Comparison of ENCODE assay signal across 8 mouse cellular contexts in genomic region chr15:89591723-89592455, GRCm38 (mm10). TPM values are rescaled to one million over a fixed set of nuclear protein-coding genes. Genes with fewer than 3 reads are reported as not detected.
DNase-seq lines count a peak whose midpoint lies in the region; ATAC-seq and TF ChIP-seq lines count a peak whose summit lies in the region.

Gene Rabl2, minus strand, starts transcription at chr15:89591923.

- peak within 1 kb of the TSS; percentile 50 to 75 (median 57) for H3K4me3 ChIP-seq in CH12.LX (replicated peaks in 1 of 3; ENCODE audit: low read depth in 2 of 3, low read length in 2 of 3, poor library complexity in 1 of 3)
- H3K4me3 ChIP-seq in forebrain, embryonic 11.5 days (ENCODE audit: low read depth, low read length) = peak within 1 kb of the TSS; percentile 76
- H3K4me3 ChIP-seq in heart, embryonic 16.5 days (ENCODE audit: low read length) = peak within 1 kb of the TSS; percentile 79
- peak within 1 kb of the TSS; percentile 72 for H3K4me3 ChIP-seq in liver, embryonic 15.5 days (replicated peaks)
- H3K4me3 ChIP-seq in neural tube, embryonic 12.5 days = peak within 1 kb of the TSS; percentile 69

- WGBS in forebrain, embryonic 11.5 days = under 1% methylated on average over 35 of the region's 35 CpGs
- WGBS in heart, embryonic 16.5 days = under 1% methylated on average over 35 of the region's 35 CpGs
- WGBS in liver, embryonic 15.5 days (ENCODE audit: insufficient replicate concordance) = under 1% methylated on average over 35 of the region's 35 CpGs
- WGBS in neural tube, embryonic 12.5 days = 1% methylated on average over 35 of the region's 35 CpGs

- TF ChIP-seq POLR2A in CH12.LX (IDR thresholded peaks at IDR 0.05; ENCODE audit: low read depth, low read length) = peak; percentile 61; the same call in 1 of the 2 replicates

- dilution Hi-C loops in CH12.LX (cut with MboI; ENCODE audit: extremely low pct_ligation_motif_present, extremely low pct_unique_long_range_greater_than_20kb, low sequenced_read_pairs) = no loop called here

- H3K27me3 ChIP-seq in CH12.LX (replicated peaks) = peaks cover 23% of the 10 kb centered on the region
- no peaks in the 10 kb centered on the region for H3K27me3 ChIP-seq in forebrain, embryonic 11.5 days (ENCODE audit: control insufficient read depth, insufficient read depth, low read length)
- H3K27me3 ChIP-seq in heart, embryonic 16.5 days (ENCODE audit: control insufficient read depth, insufficient read depth, low read length) = no peaks in the 10 kb centered on the region
- H3K27me3 ChIP-seq in liver, embryonic 15.5 days = 0 out of 2 replicates have a peak, but pooled peaks cover 6% of the 10 kb centered on the region
- H3K27me3 ChIP-seq in neural tube, embryonic 12.5 days (replicated peaks) = no peaks in the 10 kb centered on the region

- H3K9ac ChIP-seq in CH12.LX (ENCODE audit: insufficient read depth, low read depth) = peak within 1 kb of the TSS; percentile 40
- H3K9ac ChIP-seq in forebrain, embryonic 11.5 days (ENCODE audit: low read length) = peak within 1 kb of the TSS; percentile 71
- H3K9ac ChIP-seq in heart, embryonic 16.5 days (ENCODE audit: low read length) = peak within 1 kb of the TSS; percentile 84
- H3K9ac ChIP-seq in liver, embryonic 15.5 days = peak within 1 kb of the TSS; percentile 53; the same call in 1 of the 2 replicates
- peak within 1 kb of the TSS; percentile 75 for H3K9ac ChIP-seq in neural tube, embryonic 12.5 days

- TF ChIP-seq RAD21 in CH12.LX (IDR thresholded peaks at IDR 0.05; ENCODE audit: low read depth, low read length) = no peak

- peak; percentile 67 for DNase-seq in CH12.LX (ENCODE audit: extremely low read depth)
- DNase-seq in c-Kit-positive CD71-positive TER-119-negative erythroid progenitor cells, embryonic 14.5 days (ENCODE audit: low read depth) = peak; percentile 70
- DNase-seq in forebrain, embryonic 11.5 days (ENCODE audit: low spot score) = peak; percentile 96
- DNase-seq in kidney, postnatal 36 days = peak; percentile 88 to 94
- DNase-seq in telencephalon, adult 2 months (ENCODE audit: low read depth, low spot score) = peak; percentile 73

- no peak within 1 kb of the TSS for H3K27ac ChIP-seq in CH12.LX (ENCODE audit: insufficient read depth, low read depth)
- peak within 1 kb of the TSS; percentile 62 for H3K27ac ChIP-seq in forebrain, embryonic 11.5 days (ENCODE audit: low read depth, low read length)
- H3K27ac ChIP-seq in heart, embryonic 16.5 days (ENCODE audit: low read length) = peak within 1 kb of the TSS; percentile 7; the same call in 1 of the 2 replicates
- H3K27ac ChIP-seq in liver, embryonic 15.5 days (replicated peaks) = no peak within 1 kb of the TSS
- peak within 1 kb of the TSS; percentile 80; the same call in 1 of the 2 replicates for H3K27ac ChIP-seq in neural tube, embryonic 12.5 days

- no peaks in the 10 kb centered on the region; a peak in 1 of 4 replicates for H3K4me1 ChIP-seq in CH12.LX (ENCODE audit: control insufficient read depth in 1 of 2, insufficient read depth in 2 of 2)
- H3K4me1 ChIP-seq in forebrain, embryonic 11.5 days (replicated peaks; ENCODE audit: control insufficient read depth, insufficient read depth, low read length) = no peaks in the 10 kb centered on the region
- H3K4me1 ChIP-seq in heart, embryonic 16.5 days (ENCODE audit: control insufficient read depth, insufficient read depth, low read length) = peaks cover 5% of the 10 kb centered on the region; the same call in 1 of the 2 replicates
- peaks cover 7% of the 10 kb centered on the region for H3K4me1 ChIP-seq in liver, embryonic 15.5 days (replicated peaks)
- H3K4me1 ChIP-seq in neural tube, embryonic 12.5 days = peaks cover 14% of the 10 kb centered on the region

- ATAC-seq in forebrain, embryonic 11.5 days (replicated peaks; ENCODE audit: low FRiP score) = peak; percentile 96
- ATAC-seq in heart, embryonic 16.5 days (replicated peaks; ENCODE audit: extremely low read depth, insufficient read depth, low FRiP score) = peak; percentile 96
- ATAC-seq in liver, embryonic 15.5 days (ENCODE audit: insufficient read depth) = peak; percentile 92
- ATAC-seq in neural tube, embryonic 12.5 days (ENCODE audit: low FRiP score, low read depth) = peak; percentile 97

- TF ChIP-seq CTCF in CH12.LX (conservative IDR thresholded peaks at IDR 0.05 in 1 of 2, IDR thresholded peaks at IDR 0.05 in 1 of 2; ENCODE audit: low read depth in 2 of 2, low read length in 2 of 2) = no peak

- H3K4me2 ChIP-seq in CH12.LX (ENCODE audit: insufficient read depth, low read depth, poor library complexity, severe bottlenecking) = peak within 1 kb of the TSS; percentile 72
- peak within 1 kb of the TSS; percentile 70 for H3K4me2 ChIP-seq in forebrain, embryonic 11.5 days (ENCODE audit: low read depth, low read length, severe bottlenecking)
- peak within 1 kb of the TSS; percentile 82 for H3K4me2 ChIP-seq in heart, embryonic 16.5 days (ENCODE audit: low read depth, low read length)
- peak within 1 kb of the TSS; percentile 68 for H3K4me2 ChIP-seq in liver, embryonic 15.5 days
- peak within 1 kb of the TSS; percentile 80 for H3K4me2 ChIP-seq in neural tube, embryonic 12.5 days (replicated peaks)

- in situ Hi-C loops in CH12.LX (cut with MboI; ENCODE audit: low pct_ligation_motif_present, low pct_unique_long_range_greater_than_20kb, low sequenced_read_pairs) = no loop called here

- no peaks in the 10 kb centered on the region for H3K9me3 ChIP-seq in CH12.LX (replicated peaks; ENCODE audit: low read length)
- no peaks in the 10 kb centered on the region for H3K9me3 ChIP-seq in forebrain, embryonic 11.5 days (ENCODE audit: control insufficient read depth, low read length)
- no peaks in the 10 kb centered on the region for H3K9me3 ChIP-seq in heart, embryonic 16.5 days (replicated peaks; ENCODE audit: control insufficient read depth, low read length)
- H3K9me3 ChIP-seq in liver, embryonic 15.5 days (replicated peaks) = no peaks in the 10 kb centered on the region
- H3K9me3 ChIP-seq in neural tube, embryonic 12.5 days = no peaks in the 10 kb centered on the region

- no peaks in the 10 kb centered on the region for H3K36me3 ChIP-seq in CH12.LX (replicated peaks in 1 of 2; ENCODE audit: control insufficient read depth in 1 of 2, insufficient read depth in 1 of 2, low read length in 1 of 2)
- no peaks in the 10 kb centered on the region for H3K36me3 ChIP-seq in forebrain, embryonic 11.5 days (ENCODE audit: control insufficient read depth, insufficient read depth, low read length)
- no peaks in the 10 kb centered on the region for H3K36me3 ChIP-seq in heart, embryonic 16.5 days (ENCODE audit: control insufficient read depth, insufficient read depth)
- H3K36me3 ChIP-seq in liver, embryonic 15.5 days (replicated peaks) = no peaks in the 10 kb centered on the region
- H3K36me3 ChIP-seq in neural tube, embryonic 12.5 days = peaks cover 12% of the 10 kb centered on the region

- H3K79me2 ChIP-seq in CH12.LX (replicated peaks; ENCODE audit: control insufficient read depth, extremely low read depth, insufficient read depth, poor library complexity, severe bottlenecking) = no peaks in the 10 kb centered on the region

- no peak for TF ChIP-seq EP300 in CH12.LX (IDR thresholded peaks at IDR 0.05; ENCODE audit: low read length)

TF ChIP-seq in CH12.LX, 34 proteins besides CTCF, POLR2A, EP300 and RAD21:
- TF ChIP-seq SIN3A (IDR thresholded peaks at IDR 0.05; ENCODE audit: low read length) (peak; percentile 86), MAX (IDR thresholded peaks at IDR 0.05; ENCODE audit: low read length) (peak; percentile 97), HCFC1 (IDR thresholded peaks at IDR 0.05; ENCODE audit: low read depth, low read length) (peak; percentile 77), TCF12 (IDR thresholded peaks at IDR 0.05; ENCODE audit: low read depth, low read length) (peak; percentile 47; the same call in 1 of the 2 replicates), USF2 (conservative IDR thresholded peaks at IDR 0.05; ENCODE audit: low read depth, low read length) (no peak), ZMIZ1 (IDR thresholded peaks at IDR 0.05; ENCODE audit: low read depth, low read length) (no peak), SMC3 (IDR thresholded peaks at IDR 0.05; ENCODE audit: low read depth, low read length) (no peak), NELFE (IDR thresholded peaks at IDR 0.05; ENCODE audit: low read depth, low read length) (no peak), PAX5 (IDR thresholded peaks at IDR 0.05; ENCODE audit: low read length) (no peak), MXI1 (IDR thresholded peaks at IDR 0.05; ENCODE audit: low read depth, low read length) (peak; percentile 59; the same call in 1 of the 2 replicates), ELF1 (IDR thresholded peaks at IDR 0.05; ENCODE audit: low read depth, low read length) (0 out of 2 replicates have a peak, but pooled peaks have one; percentile 22)

RNA-seq across cellular contexts. Expression of gene Rabl2, which starts in this region (rescaled TPM):
- total RNA-seq in CH12.LX (2012; rRNA removed) (2.7 and 3.4 TPM in 2 replicates), CH12.LX (2014; rRNA removed) (2.6 and 2.9 TPM in 2 replicates)
- polyA plus RNA-seq in CH12.LX (2012; ENCODE audit: insufficient read length, low read depth) = 5.8 and 8.7 TPM in 2 replicates
- polyA plus RNA-seq in forebrain, embryonic 11.5 days (2014; fragmentation: Nextera tagmentation; extraction: Ambion mirVana) = 76.4 and 76.7 TPM in 2 replicates
- 20.0 and 21.8 TPM in 2 replicates for polyA plus RNA-seq in heart, embryonic 16.5 days (2015; fragmentation: Nextera tagmentation; extraction: Ambion mirVana)
- polyA plus RNA-seq in liver, embryonic 15.5 days (2015; fragmentation: Nextera tagmentation; extraction: Ambion mirVana) = 5.0 and 5.6 TPM in 2 replicates
- 74.7 and 82.9 TPM in 2 replicates for polyA plus RNA-seq in neural tube, embryonic 12.5 days (2016; fragmentation: Nextera tagmentation; extraction: Ambion mirVana)

Comparison
In these comparisons a context has a peak if more than half of its experiments do, and no peak if none do; other contexts are left out.
1. H3K27ac ChIP-seq: peak in forebrain, embryonic 11.5 days (single experiment), heart, embryonic 16.5 days (single experiment) and neural tube, embryonic 12.5 days (single experiment); none in CH12.LX (single experiment) and liver, embryonic 15.5 days (single experiment).
2. Peak in every context shown above with its lines, with median percentiles within 50 percentile points of each other: DNase-seq, H3K4me2 ChIP-seq, H3K4me3 ChIP-seq, H3K9ac ChIP-seq and ATAC-seq.